Mouse (Mus musculus): ENCODE measurements around the gene Itgb6.

Gene Itgb6

GRCm38 (mm10) chr2:60722514-60722913 is at the start of gene Itgb6:
Gene Itgb6, minus strand, starts transcription at chr2:60722643.
- DNase-seq: peak; percentile 71

GRCm38 (mm10) chr2:60766420-60766819 is 44.0 kb upstream of the Itgb6 start:
- no peak for DNase-seq

GRCm38 (mm10) chr2:60756218-60756617 is 33.8 kb upstream of the Itgb6 start:
- DNase-seq: no peak

GRCm38 (mm10) chr2:60755101-60755500 is 32.7 kb upstream of the Itgb6 start:
- no peak for DNase-seq

- no peak for DNase-seq
Observed at GRCm38 (mm10) chr2:60751274-60751673, 28.8 kb upstream of the Itgb6 start.

GRCm38 (mm10) chr2:60750591-60750990 is 28.1 kb upstream of the Itgb6 start:
- DNase-seq: no peak

GRCm38 (mm10) chr2:60748585-60748984 is 26.1 kb upstream of the Itgb6 start:
- DNase-seq: no peak

- DNase-seq: peak; percentile 15
Observed at GRCm38 (mm10) chr2:60747590-60747989, 25.1 kb upstream of the Itgb6 start.

- no peak for DNase-seq
Observed at GRCm38 (mm10) chr2:60744674-60745073, 22.2 kb upstream of the Itgb6 start.

- DNase-seq: no peak
Observed at GRCm38 (mm10) chr2:60739389-60740137, 17.1 kb upstream of the Itgb6 start.

- no peak for DNase-seq
Observed at GRCm38 (mm10) chr2:60730929-60731328, 8.5 kb upstream of the Itgb6 start.

- DNase-seq: no peak
Observed at GRCm38 (mm10) chr2:60730024-60730423, 7.6 kb upstream of the Itgb6 start.

- no peak for DNase-seq
Observed at GRCm38 (mm10) chr2:60728902-60729585, 6.6 kb upstream of the Itgb6 start.

GRCm38 (mm10) chr2:60724660-60725059 is 2.2 kb upstream of the Itgb6 start:
- no peak for DNase-seq

GRCm38 (mm10) chr2:60722967-60723366 is 524 bp upstream of the Itgb6 start:
- DNase-seq: no peak

- no peak for DNase-seq
Observed at GRCm38 (mm10) chr2:60720906-60721305, 1.5 kb downstream of the Itgb6 start.

GRCm38 (mm10) chr2:60720205-60720604 is 2.2 kb downstream of the Itgb6 start:
- DNase-seq: no peak

GRCm38 (mm10) chr2:60717348-60717747 is 5.1 kb downstream of the Itgb6 start:
- DNase-seq: peak; percentile 32

- DNase-seq: no peak
Observed at GRCm38 (mm10) chr2:60716549-60716948, 5.9 kb downstream of the Itgb6 start.

GRCm38 (mm10) chr2:60715771-60716170 is 6.7 kb downstream of the Itgb6 start:
- DNase-seq: no peak

GRCm38 (mm10) chr2:60714971-60715502 is 7.4 kb downstream of the Itgb6 start:
- no peak for DNase-seq

GRCm38 (mm10) chr2:60714475-60714874 is 8.0 kb downstream of the Itgb6 start:
- no peak for DNase-seq

- no peak for DNase-seq
Observed at GRCm38 (mm10) chr2:60713857-60714256, 8.6 kb downstream of the Itgb6 start.

- no peak for DNase-seq
Observed at GRCm38 (mm10) chr2:60712891-60713290, 9.6 kb downstream of the Itgb6 start.

All from layer of hippocampus, adult 9-11 months (tissue).